Mouse (Mus musculus) heart, embryonic 12.5 days (tissue): ENCODE results near the gene Atp8b5. TPM values are rescaled to one million over a fixed set of nuclear protein-coding genes. Genes with fewer than 3 reads are reported as not detected.
A peak's percentile ranks its signal among the peaks of the same experiment; 100 is the strongest.

Experiments
- ATAC-seq: fragments of 200-750 bp; cut with Nextera tagmentation; 2 replicates; pipeline ENCODE4 v1.8.0; 2017; ENCODE audit warnings: moderate TSS enrichment, moderate library complexity; ENCODE audit not compliant: insufficient number of reproducible peaks, low FRiP score
- H3K27ac ChIP-seq: fragments of 300-500 bp; sonication (generic); 2 replicates; pipeline ENCODE4 v1.5.1; 2016; ENCODE audit warnings: mild to moderate bottlenecking, moderate library complexity; ENCODE audit not compliant: poor library complexity, severe bottlenecking
- H3K27me3 ChIP-seq: fragments of 300-500 bp; sonication (generic); replicated peaks from 2 replicates; pipeline ENCODE4 v1.6.1; 2016; ENCODE audit warnings: mild to moderate bottlenecking, moderate library complexity
- H3K36me3 ChIP-seq: fragments of 300-500 bp; sonication (generic); 2 replicates; pipeline ENCODE4 v1.6.1; 2016; ENCODE audit warnings: mild to moderate bottlenecking, moderate library complexity
- H3K4me1 ChIP-seq: fragments of 300-500 bp; sonication (generic); replicated peaks from 2 replicates; pipeline ENCODE4 v1.6.1; 2016; ENCODE audit warnings: mild to moderate bottlenecking
- H3K4me2 ChIP-seq: fragments of 300-500 bp; sonication (generic); 2 replicates; pipeline ENCODE4 v1.6.1; 2016; ENCODE audit warnings: mild to moderate bottlenecking, moderate library complexity
- H3K4me3 ChIP-seq: fragments of 300-500 bp; sonication (generic); 2 replicates; pipeline ENCODE4 v1.5.1; 2016; ENCODE audit warnings: mild to moderate bottlenecking
- H3K9ac ChIP-seq: fragments of 300-500 bp; sonication (generic); 2 replicates; pipeline ENCODE4 v1.6.1; 2016; ENCODE audit warnings: mild to moderate bottlenecking, moderate library complexity
- H3K9me3 ChIP-seq: fragments of 300-500 bp; sonication (generic); replicated peaks from 2 replicates; pipeline ENCODE4 v1.6.1; 2016; ENCODE audit warnings: mild to moderate bottlenecking, moderate library complexity
- WGBS: fragments of 180-500 bp; shearing (Covaris S2); methylation state at CpG from one replicate; pipeline ENCODE4 v1.1.7; 2016; 5-methylcytosine and 5-hydroxymethylcytosine counted together
- polyA plus RNA-seq: library from polyadenylated mRNA; unstranded; fragments of >200 nt; fragmentation: Nextera tagmentation; extraction: Ambion mirVana; gene quantifications from 2 replicates; pipeline ENCODE4 v1.2.1, GENCODE M21; 2016

Atp8b5 gene
- polyA plus RNA-seq, 1 experiment from 2014 or later = not detected

DNA sequence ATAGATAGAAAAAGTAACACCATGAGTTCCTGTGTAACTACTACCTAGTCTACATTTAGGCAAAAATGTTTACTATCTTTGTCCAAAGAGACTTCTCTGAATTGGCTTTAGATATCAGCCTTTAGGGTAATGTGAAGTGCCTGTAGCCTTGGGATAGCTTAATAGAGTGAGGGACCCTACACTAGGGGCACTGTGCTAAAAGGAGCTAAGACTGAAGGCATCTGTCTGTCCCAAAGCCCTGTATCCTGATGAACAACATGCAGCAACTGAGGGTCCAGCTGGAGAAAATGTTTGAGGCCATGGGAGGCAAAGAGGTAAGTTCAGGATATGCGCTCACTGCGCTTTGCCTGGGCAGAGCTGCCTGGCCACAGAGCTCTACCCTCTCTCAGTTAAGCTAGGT is 9.9 kb upstream of the Atp8b5 start:
- Histone ChIP-seq H3K4me2 (no peak overlapping the region), H3K4me3 (no peak overlapping the region), H3K9ac (no peak overlapping the region), H3K4me1 (peaks cover 22% of the 10 kb centered on the region), H3K27ac (no peak overlapping the region), H3K9me3 (no peaks in the 10 kb centered on the region), H3K36me3 (peaks cover 22% of the 10 kb centered on the region), H3K27me3 (no peaks in the 10 kb centered on the region)
- no peak for ATAC-seq
- 98% methylated on average over 2 of the region's 2 CpGs for WGBS

DNA sequence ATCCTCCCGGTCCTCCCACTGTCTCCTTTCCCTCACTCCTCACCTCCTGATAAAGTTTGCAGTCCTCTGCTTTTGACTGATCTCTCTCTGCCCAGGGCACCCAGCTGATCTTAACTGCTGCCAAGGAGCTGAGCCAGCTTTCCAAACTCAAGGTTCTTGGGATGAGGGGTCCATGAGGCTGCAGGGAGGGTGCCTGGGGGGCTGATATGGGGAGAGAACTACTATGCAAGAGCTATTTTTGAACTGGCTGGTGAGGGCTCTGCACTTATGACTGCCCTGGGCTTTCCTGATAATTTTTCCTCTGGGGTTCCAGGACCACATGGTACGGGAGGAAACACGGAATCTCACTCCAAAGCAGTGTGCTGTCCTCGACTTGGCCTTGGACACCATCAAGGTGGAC is 8.4 kb upstream of the Atp8b5 start:
- H3K27ac ChIP-seq = peak overlapping the region; percentile 41; the same call in 1 of the 2 replicates
- no peak overlapping the region; the same call in 1 of the 2 replicates for H3K4me2 ChIP-seq
- no peak overlapping the region for H3K4me3 ChIP-seq
- H3K4me1 ChIP-seq = peaks cover 22% of the 10 kb centered on the region
- no peaks in the 10 kb centered on the region for H3K27me3 ChIP-seq
- WGBS = 35% methylated on average over 4 of the region's 4 CpGs
- ATAC-seq = peak; percentile 18; the same call in 1 of the 2 replicates
- no peaks in the 10 kb centered on the region for H3K9me3 ChIP-seq
- H3K36me3 ChIP-seq = peaks cover 22% of the 10 kb centered on the region
- no peak overlapping the region for H3K9ac ChIP-seq

DNA sequence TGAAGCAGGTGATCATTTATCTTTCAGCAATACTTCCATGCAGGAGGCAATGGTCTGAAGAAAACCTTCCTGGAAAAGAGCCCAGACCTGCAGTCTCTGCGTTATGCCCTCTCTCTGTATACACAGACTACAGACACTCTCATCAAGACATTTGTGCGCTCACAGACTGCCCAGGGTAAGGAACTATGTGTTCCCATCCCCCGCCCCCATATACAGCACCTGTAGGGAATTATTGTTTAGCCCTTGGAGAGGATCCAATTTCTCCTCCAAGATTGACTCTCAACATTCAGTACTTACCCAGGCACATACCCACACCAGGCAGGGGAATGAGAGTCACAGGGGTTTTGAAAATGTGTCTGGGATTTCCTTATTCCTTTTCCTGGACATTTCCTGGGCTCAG is 7.5 kb upstream of the Atp8b5 start:
- Histone ChIP-seq H3K36me3 (peaks cover 19% of the 10 kb centered on the region), H3K9ac (no peak overlapping the region), H3K4me1 (peaks cover 22% of the 10 kb centered on the region), H3K4me3 (no peak overlapping the region), H3K9me3 (no peaks in the 10 kb centered on the region), H3K4me2 (no peak overlapping the region), H3K27me3 (no peaks in the 10 kb centered on the region), H3K27ac (no peak overlapping the region)
- ATAC-seq = no peak
- WGBS = 84% methylated on average over 3 of the region's 3 CpGs

DNA sequence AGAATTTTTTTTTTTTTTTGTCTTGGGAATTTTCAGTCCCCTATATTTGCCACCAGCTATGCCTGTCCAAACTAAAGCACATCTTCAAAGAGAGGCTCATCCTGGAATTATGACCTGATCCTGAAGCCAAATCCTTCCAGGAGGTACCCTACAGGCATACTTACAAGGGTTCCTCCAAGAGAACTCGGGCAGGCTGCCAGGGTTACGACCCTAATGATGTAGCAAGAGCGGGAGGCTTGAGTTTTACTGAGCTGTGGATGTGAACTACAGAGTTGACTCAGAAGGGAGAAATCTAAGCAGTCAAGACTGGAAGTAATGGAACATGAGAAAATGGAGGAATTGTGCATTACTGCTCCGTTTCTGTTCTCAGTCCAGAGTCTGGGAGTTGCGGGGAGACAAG is 6.9 kb upstream of the Atp8b5 start:
- Histone ChIP-seq H3K9me3 (no peaks in the 10 kb centered on the region), H3K4me2 (no peak overlapping the region), H3K9ac (no peak overlapping the region), H3K27ac (no peak overlapping the region), H3K27me3 (no peaks in the 10 kb centered on the region), H3K4me1 (peaks cover 22% of the 10 kb centered on the region), H3K4me3 (no peak overlapping the region), H3K36me3 (peaks cover 19% of the 10 kb centered on the region)
- 70% methylated on average over 5 of the region's 5 CpGs for WGBS
- no peak for ATAC-seq

DNA sequence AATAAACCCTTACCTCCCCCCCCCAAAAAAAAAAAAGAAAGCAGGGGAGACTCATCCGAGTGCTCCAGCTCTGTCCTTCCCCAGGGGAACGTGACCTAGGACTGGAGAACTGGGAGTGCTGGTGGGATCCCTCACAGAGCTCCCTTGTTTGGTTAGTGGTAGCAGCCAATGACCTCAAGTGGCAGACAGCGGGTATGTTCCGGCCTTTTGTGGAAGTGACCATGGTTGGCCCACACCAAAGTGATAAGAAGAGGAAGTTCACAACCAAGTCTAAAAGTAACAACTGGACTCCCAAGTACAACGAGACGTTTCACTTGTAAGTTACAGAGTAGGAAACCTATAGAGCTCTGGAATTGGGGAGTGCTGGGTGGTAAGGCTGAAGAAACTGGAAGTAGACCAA is 4.1 kb upstream of the Atp8b5 start:
- 75% methylated on average over 6 of the region's 6 CpGs for WGBS
- Histone ChIP-seq H3K36me3 (peaks cover 7% of the 10 kb centered on the region), H3K4me2 (no peak overlapping the region), H3K27me3 (no peaks in the 10 kb centered on the region), H3K27ac (no peak overlapping the region), H3K4me3 (no peak overlapping the region), H3K9ac (no peak overlapping the region), H3K9me3 (no peaks in the 10 kb centered on the region), H3K4me1 (peaks cover 22% of the 10 kb centered on the region)
- ATAC-seq = no peak

DNA sequence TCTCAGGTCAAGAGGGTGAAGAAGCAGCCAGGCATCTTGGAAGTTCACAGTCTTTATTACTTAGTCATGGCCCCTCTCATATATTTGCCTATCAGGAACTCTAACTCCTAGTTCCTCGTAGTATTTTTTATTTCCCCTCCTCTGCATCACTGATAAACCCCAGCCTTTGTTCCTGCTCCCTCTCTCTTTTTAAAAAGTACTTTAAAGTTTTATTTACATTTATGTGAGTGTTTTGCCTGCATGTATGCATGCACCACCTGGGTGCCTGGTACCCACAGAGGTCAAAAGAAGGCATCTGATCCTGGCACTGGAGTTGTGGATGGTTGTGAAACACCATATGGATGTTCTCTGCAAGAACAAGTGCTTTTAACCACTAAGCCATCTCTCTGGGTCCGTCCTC is 813 bp upstream of the Atp8b5 start:
- no peaks in the 10 kb centered on the region; the same call in 1 of the 2 replicates for H3K36me3 ChIP-seq
- no peak overlapping the region for H3K27ac ChIP-seq
- H3K4me1 ChIP-seq = no peaks in the 10 kb centered on the region
- no peak for ATAC-seq
- H3K27me3 ChIP-seq = no peaks in the 10 kb centered on the region
- no peaks in the 10 kb centered on the region for H3K9me3 ChIP-seq
- no peak overlapping the region for H3K4me3 ChIP-seq
- WGBS = 41% methylated on average over 2 of the region's 2 CpGs
- H3K9ac ChIP-seq = no peak overlapping the region
- no peak overlapping the region for H3K4me2 ChIP-seq

DNA sequence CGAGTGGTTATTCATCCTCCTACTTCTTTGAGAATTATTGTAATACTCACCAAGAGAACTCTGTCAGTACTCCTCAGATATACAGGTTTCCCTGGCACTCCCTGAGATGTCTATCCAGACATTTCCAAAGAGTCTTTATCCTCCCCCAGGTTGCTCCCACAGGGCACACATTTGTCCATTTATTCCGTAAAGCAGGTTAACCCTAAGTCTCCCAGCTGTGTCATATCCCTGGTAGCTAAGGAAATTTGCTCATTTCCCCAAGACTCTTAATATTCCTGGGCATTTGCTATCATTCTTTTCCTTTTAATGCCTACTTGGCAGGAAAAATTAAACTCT is 332 bp downstream of the Atp8b5 start:
- no peak for ATAC-seq
- H3K9me3 ChIP-seq = no peaks in the 10 kb centered on the region
- 27% methylated on average over 2 of the region's 2 CpGs for WGBS
- H3K9ac ChIP-seq = no peak overlapping the region
- H3K27me3 ChIP-seq = no peaks in the 10 kb centered on the region
- H3K4me2 ChIP-seq = peak overlapping the region; percentile 81
- H3K4me3 ChIP-seq = peak overlapping the region; percentile 51; the same call in 1 of the 2 replicates
- no peaks in the 10 kb centered on the region; the same call in 1 of the 2 replicates for H3K36me3 ChIP-seq
- H3K4me1 ChIP-seq = no peaks in the 10 kb centered on the region
- no peak overlapping the region for H3K27ac ChIP-seq

DNA sequence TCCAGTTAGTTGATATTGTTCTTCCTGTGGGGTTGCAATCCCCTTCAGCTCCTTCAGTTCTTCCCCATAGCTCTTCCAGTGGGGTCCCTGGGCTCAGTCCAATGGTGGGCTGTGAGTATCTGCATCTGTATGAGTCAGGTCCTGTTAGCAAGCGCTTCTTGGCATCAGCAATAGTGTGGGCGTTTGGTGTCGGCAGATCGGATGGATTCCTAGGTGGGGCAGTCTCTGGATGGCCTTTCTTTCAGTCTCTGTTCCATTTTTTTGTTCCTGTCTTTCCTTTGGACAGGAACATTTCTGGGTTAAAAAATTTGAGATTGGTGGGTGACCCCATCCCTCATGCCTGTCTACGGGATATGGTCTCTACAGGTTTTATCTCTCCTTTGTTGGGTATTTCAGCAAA is 18.5 kb downstream of the Atp8b5 start:
- H3K27ac ChIP-seq = no peak overlapping the region

DNA sequence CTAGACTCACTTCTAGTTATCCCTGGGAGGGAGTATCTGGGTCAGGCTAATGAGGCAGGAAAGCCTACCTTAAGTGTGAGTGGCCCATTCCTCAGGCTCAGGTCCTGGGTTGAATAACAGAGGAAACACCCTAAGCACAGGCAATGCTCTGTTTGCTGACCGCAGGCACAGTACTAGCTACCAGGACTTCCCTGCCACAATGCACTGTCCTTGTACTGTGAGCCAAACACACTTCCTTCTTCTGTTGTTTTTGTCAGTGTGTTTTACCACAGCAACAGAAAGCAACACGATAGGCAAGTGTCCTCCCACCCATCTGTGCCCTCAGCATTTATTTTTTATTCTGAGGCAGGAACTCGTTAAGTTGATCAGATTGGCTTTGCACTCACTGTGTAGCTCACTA is 20.3 kb downstream of the Atp8b5 start:
- no peaks in the 10 kb centered on the region for H3K9me3 ChIP-seq

More for the DNA sequence above, 18.5 kb downstream of the Atp8b5 start:
- 88% methylated on average over 5 of the region's 5 CpGs for WGBS
- Histone ChIP-seq H3K4me3 (no peak overlapping the region), H3K4me2 (no peak overlapping the region), H3K4me1 (no peaks in the 10 kb centered on the region), H3K36me3 (no peaks in the 10 kb centered on the region), H3K9ac (no peak overlapping the region), H3K27me3 (no peaks in the 10 kb centered on the region), H3K9me3 (no peaks in the 10 kb centered on the region)
- ATAC-seq = no peak

DNA sequence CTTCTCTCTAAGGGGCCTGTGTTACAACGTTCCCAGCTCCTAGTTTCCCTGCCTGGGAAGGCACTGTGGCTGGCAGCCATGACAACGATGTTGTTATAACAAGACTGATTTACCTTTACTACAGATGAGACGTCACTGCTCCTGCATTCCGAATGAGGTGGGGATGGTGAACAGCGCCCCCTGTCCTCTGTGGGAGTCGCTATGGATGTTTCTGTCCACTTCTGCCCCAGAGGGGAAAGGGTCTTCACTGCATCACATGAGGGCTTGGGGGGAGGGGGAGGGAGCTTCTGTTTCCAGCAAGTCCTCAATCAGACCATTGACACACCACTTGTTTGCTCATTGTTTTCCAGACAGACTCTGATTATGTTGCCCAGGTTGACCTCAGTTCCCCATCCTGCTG is 27.0 kb downstream of the Atp8b5 start:
- Histone ChIP-seq H3K9me3 (0 out of 2 replicates have a peak, but pooled peaks cover 2% of the 10 kb centered on the region), H3K27me3 (no peaks in the 10 kb centered on the region), H3K4me3 (no peak overlapping the region), H3K36me3 (no peaks in the 10 kb centered on the region), H3K4me2 (no peak overlapping the region), H3K9ac (no peak overlapping the region), H3K27ac (no peak overlapping the region), H3K4me1 (no peaks in the 10 kb centered on the region)
- ATAC-seq = no peak
- 36% methylated on average over 6 of the region's 6 CpGs for WGBS

More for the DNA sequence above, 20.3 kb downstream of the Atp8b5 start:
- Histone ChIP-seq H3K27ac (no peak overlapping the region), H3K36me3 (no peaks in the 10 kb centered on the region), H3K4me2 (no peak overlapping the region), H3K4me1 (no peaks in the 10 kb centered on the region), H3K9ac (no peak overlapping the region), H3K27me3 (no peaks in the 10 kb centered on the region), H3K4me3 (no peak overlapping the region)
- WGBS = 60% methylated on average over 3 of the region's 3 CpGs
- ATAC-seq = no peak

DNA sequence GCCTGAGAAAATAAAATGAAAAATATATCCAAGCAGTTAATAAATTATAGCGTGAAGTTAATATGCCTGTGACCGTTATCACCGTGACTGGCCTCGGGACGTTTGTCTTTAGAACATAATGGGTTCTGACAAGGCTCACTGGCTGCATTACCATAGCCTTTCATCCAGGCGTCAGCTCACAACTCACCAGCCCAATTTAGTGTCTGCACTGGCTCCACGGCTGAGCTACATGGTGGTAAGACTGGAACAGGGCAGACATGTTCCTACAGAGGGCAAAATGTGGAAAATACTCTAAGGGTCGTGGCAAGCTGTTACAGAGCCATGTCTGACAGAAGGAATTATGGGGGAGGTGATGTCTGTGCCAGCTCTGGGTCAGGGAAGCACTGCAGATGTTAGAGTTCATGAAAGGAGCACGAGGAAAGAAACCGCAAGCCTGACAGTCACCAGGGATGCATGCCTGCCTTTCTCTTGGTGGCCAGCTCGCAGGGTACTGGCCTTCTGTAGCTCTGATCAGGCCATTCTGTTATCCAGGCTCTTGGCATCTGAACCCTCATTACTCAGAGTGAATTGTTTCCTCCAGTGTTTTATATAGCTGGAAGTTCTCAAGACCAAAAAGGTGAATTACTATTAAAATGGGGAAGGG is 42.9 kb downstream of the Atp8b5 start:
- no peak overlapping the region for H3K4me2 ChIP-seq
- 54% methylated on average over 11 of the region's 11 CpGs for WGBS
- H3K36me3 ChIP-seq = no peaks in the 10 kb centered on the region
- ATAC-seq = no peak
- H3K27ac ChIP-seq = no peak overlapping the region
- no peak overlapping the region for H3K9ac ChIP-seq
- H3K4me1 ChIP-seq = peaks cover 5% of the 10 kb centered on the region; the same call in 1 of the 2 replicates
- H3K4me3 ChIP-seq = no peak overlapping the region
- no peaks in the 10 kb centered on the region for H3K27me3 ChIP-seq
- H3K9me3 ChIP-seq = no peaks in the 10 kb centered on the region

DNA sequence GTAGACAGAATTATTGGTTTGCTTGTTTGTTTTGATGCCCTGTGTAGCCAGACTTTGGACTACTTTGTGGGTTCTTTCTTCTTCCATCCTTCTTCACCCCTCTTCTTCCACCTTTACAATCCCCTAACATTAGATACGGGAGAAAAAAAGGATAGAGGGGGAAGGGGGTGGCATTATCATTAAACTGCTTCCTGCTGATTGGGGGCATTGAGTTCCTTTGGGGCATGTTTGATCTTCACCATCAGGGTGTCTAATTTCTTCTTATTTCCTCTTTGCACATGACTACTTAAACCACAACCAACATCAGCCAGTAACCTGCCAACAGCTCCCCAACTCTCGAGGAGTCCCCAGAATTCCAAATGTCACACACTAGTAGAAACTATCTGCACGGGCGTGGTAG is 54.6 kb downstream of the Atp8b5 start:
- no peak overlapping the region for H3K4me3 ChIP-seq
- H3K36me3 ChIP-seq = no peaks in the 10 kb centered on the region
- H3K4me1 ChIP-seq = no peaks in the 10 kb centered on the region
- H3K9me3 ChIP-seq = no peaks in the 10 kb centered on the region
- H3K9ac ChIP-seq = no peak overlapping the region
- no peaks in the 10 kb centered on the region; the same call in 1 of the 2 replicates for H3K27me3 ChIP-seq
- no peak for ATAC-seq
- no peak overlapping the region for H3K4me2 ChIP-seq
- 75% methylated on average over 4 of the region's 4 CpGs for WGBS
- no peak overlapping the region for H3K27ac ChIP-seq
